Mouse (Mus musculus) midbrain, embryonic 13.5 days (tissue): ENCODE results near the gene Ccdc9. TPM values are rescaled to one million over a fixed set of nuclear protein-coding genes. Genes with fewer than 3 reads are reported as not detected.

Source experiments
- ATAC-seq: fragments of 200-750 bp; cut with Nextera tagmentation; 2 replicates; pipeline ENCODE4 v1.8.0; 2017; ENCODE audit warnings: mild to moderate bottlenecking, moderate TSS enrichment, moderate library complexity
- H3K27ac ChIP-seq: fragments of 300-500 bp; sonication (generic); 2 replicates; pipeline ENCODE4 v1.5.1; 2015; ENCODE audit warnings: inconsistent platforms, mild to moderate bottlenecking, moderate library complexity
- H3K27me3 ChIP-seq: fragments of 300-500 bp; sonication (generic); 2 replicates; pipeline ENCODE4 v1.6.1; 2015; ENCODE audit warnings: mild to moderate bottlenecking, inconsistent platforms
- H3K36me3 ChIP-seq: fragments of 300-500 bp; sonication (generic); 2 replicates; pipeline ENCODE4 v1.6.1; 2015; ENCODE audit warnings: mild to moderate bottlenecking, inconsistent platforms
- H3K4me1 ChIP-seq: fragments of 300-500 bp; sonication (generic); replicated peaks from 2 replicates; pipeline ENCODE4 v1.6.1; 2015; ENCODE audit warnings: inconsistent platforms
- H3K4me2 ChIP-seq: fragments of 300-500 bp; sonication (generic); replicated peaks from 2 replicates; pipeline ENCODE4 v1.6.1; 2015; ENCODE audit warnings: moderate library complexity, mild to moderate bottlenecking, inconsistent platforms
- H3K4me3 ChIP-seq: fragments of 300-500 bp; sonication (generic); replicated peaks from 2 replicates; pipeline ENCODE4 v1.5.1; 2015; ENCODE audit warnings: mild to moderate bottlenecking, inconsistent platforms
- H3K9ac ChIP-seq: fragments of 300-500 bp; sonication (generic); replicated peaks from 2 replicates; pipeline ENCODE4 v1.6.1; 2015; ENCODE audit warnings: mild to moderate bottlenecking, inconsistent platforms
- H3K9me3 ChIP-seq: fragments of 300-500 bp; sonication (generic); 2 replicates; pipeline ENCODE4 v1.6.1; 2016; ENCODE audit warnings: mild to moderate bottlenecking, inconsistent platforms
- WGBS: fragments of 180-500 bp; shearing (Covaris S2); methylation state at CpG from one replicate; pipeline ENCODE4 v1.1.7; 2015; 5-methylcytosine and 5-hydroxymethylcytosine counted together
- polyA plus RNA-seq: library from polyadenylated mRNA; unstranded; fragments of >200 nt; fragmentation: Nextera tagmentation; extraction: Ambion mirVana; gene quantifications from 2 replicates; pipeline ENCODE4 v1.2.1, GENCODE M21; 2015

The Ccdc9 gene
- polyA plus RNA-seq, 1 experiment from 2014 or later = 39.4 TPM

GRCm38 (mm10) chr7:16298927-16299326 is 12.3 kb upstream of the Ccdc9 start:
- H3K4me1 ChIP-seq = peaks cover 38% of the 10 kb centered on the region
- WGBS = 83% methylated on average over 5 of the region's 5 CpGs
- no peaks in the 10 kb centered on the region for H3K36me3 ChIP-seq
- no peaks in the 10 kb centered on the region for H3K9me3 ChIP-seq
- H3K9ac ChIP-seq = peak overlapping the region; percentile 66
- peak overlapping the region; percentile 85 for H3K4me2 ChIP-seq
- peak overlapping the region; percentile 79 for H3K27ac ChIP-seq
- H3K27me3 ChIP-seq = no peaks in the 10 kb centered on the region; the same call in 1 of the 2 replicates
- H3K4me3 ChIP-seq = peak overlapping the region; percentile 50
- ATAC-seq = no peak

- H3K9ac ChIP-seq = no peak overlapping the region
- 71% methylated on average over 2 of the region's 2 CpGs for WGBS
- H3K4me1 ChIP-seq = peaks cover 38% of the 10 kb centered on the region
- no peaks in the 10 kb centered on the region for H3K9me3 ChIP-seq
- H3K4me2 ChIP-seq = peak overlapping the region; percentile 92; the same call in 1 of the 2 replicates
- ATAC-seq = no peak
- no peak overlapping the region for H3K4me3 ChIP-seq
- H3K36me3 ChIP-seq = no peaks in the 10 kb centered on the region
- H3K27ac ChIP-seq = no peak overlapping the region
- H3K27me3 ChIP-seq = no peaks in the 10 kb centered on the region; the same call in 1 of the 2 replicates
Observed at GRCm38 (mm10) chr7:16297616-16298015, 11.0 kb upstream of the Ccdc9 start.

GRCm38 (mm10) chr7:16296766-16297390 is 10.3 kb upstream of the Ccdc9 start:
- H3K27me3 ChIP-seq = no peaks in the 10 kb centered on the region; the same call in 1 of the 2 replicates
- H3K4me3 ChIP-seq = peak overlapping the region; percentile 32
- peak overlapping the region; percentile 39 for H3K9ac ChIP-seq
- H3K9me3 ChIP-seq = no peaks in the 10 kb centered on the region
- peaks cover 38% of the 10 kb centered on the region for H3K4me1 ChIP-seq
- under 1% methylated on average over 21 of the region's 22 CpGs for WGBS
- H3K4me2 ChIP-seq = peak overlapping the region; percentile 92
- no peak for ATAC-seq
- H3K36me3 ChIP-seq = no peaks in the 10 kb centered on the region
- H3K27ac ChIP-seq = no peak overlapping the region; the same call in 1 of the 2 replicates

GRCm38 (mm10) chr7:16296146-16296545 is 9.6 kb upstream of the Ccdc9 start:
- no peaks in the 10 kb centered on the region for H3K9me3 ChIP-seq
- no peak for ATAC-seq
- WGBS = 50% methylated on average over 2 of the region's 2 CpGs
- H3K36me3 ChIP-seq = no peaks in the 10 kb centered on the region
- peaks cover 38% of the 10 kb centered on the region for H3K4me1 ChIP-seq
- 0 out of 2 replicates have a peak overlapping the region, but pooled peaks have one; percentile 39 for H3K9ac ChIP-seq
- H3K4me2 ChIP-seq = peak overlapping the region; percentile 92
- H3K27me3 ChIP-seq = no peaks in the 10 kb centered on the region; the same call in 1 of the 2 replicates
- no peak overlapping the region; the same call in 1 of the 2 replicates for H3K4me3 ChIP-seq
- no peak overlapping the region; the same call in 1 of the 2 replicates for H3K27ac ChIP-seq

- H3K4me3 ChIP-seq = peak overlapping the region; percentile 49
- 2% methylated on average over 41 of the region's 41 CpGs for WGBS
Observed at GRCm38 (mm10) chr7:16295321-16295900, 8.8 kb upstream of the Ccdc9 start.

GRCm38 (mm10) chr7:16294837-16295236 is 8.2 kb upstream of the Ccdc9 start:
- peaks cover 33% of the 10 kb centered on the region for H3K4me1 ChIP-seq
- H3K4me2 ChIP-seq = peak overlapping the region; percentile 92
- no peaks in the 10 kb centered on the region for H3K9me3 ChIP-seq
- H3K36me3 ChIP-seq = no peaks in the 10 kb centered on the region
- peak overlapping the region; percentile 74 for H3K27ac ChIP-seq
- peak overlapping the region; percentile 59 for H3K9ac ChIP-seq
- WGBS = under 1% methylated on average over 23 of the region's 23 CpGs
- H3K27me3 ChIP-seq = no peaks in the 10 kb centered on the region; the same call in 1 of the 2 replicates
- H3K4me3 ChIP-seq = peak overlapping the region; percentile 49
- ATAC-seq = peak; percentile 73

More at GRCm38 (mm10) chr7:16295321-16295900, 8.8 kb upstream of the Ccdc9 start:
- ATAC-seq = peak; percentile 32
- no peaks in the 10 kb centered on the region for H3K36me3 ChIP-seq
- peak overlapping the region; percentile 59 for H3K9ac ChIP-seq
- H3K27me3 ChIP-seq = no peaks in the 10 kb centered on the region; the same call in 1 of the 2 replicates
- H3K27ac ChIP-seq = peak overlapping the region; percentile 74
- H3K9me3 ChIP-seq = no peaks in the 10 kb centered on the region
- H3K4me1 ChIP-seq = peaks cover 38% of the 10 kb centered on the region
- peak overlapping the region; percentile 92 for H3K4me2 ChIP-seq

- Histone ChIP-seq H3K36me3 (no peaks in the 10 kb centered on the region), H3K27ac (no peak overlapping the region), H3K4me2 (no peak overlapping the region), H3K27me3 (no peaks in the 10 kb centered on the region; the same call in 1 of the 2 replicates), H3K9ac (no peak overlapping the region), H3K4me1 (peaks cover 32% of the 10 kb centered on the region), H3K4me3 (no peak overlapping the region), H3K9me3 (no peaks in the 10 kb centered on the region)
- WGBS = 28% methylated on average over 4 of the region's 4 CpGs
- no peak for ATAC-seq
Observed at GRCm38 (mm10) chr7:16294346-16294745, 7.8 kb upstream of the Ccdc9 start.

- no peak overlapping the region for H3K9ac ChIP-seq
- peaks cover 15% of the 10 kb centered on the region for H3K36me3 ChIP-seq
- no peaks in the 10 kb centered on the region for H3K9me3 ChIP-seq
- no peak overlapping the region for H3K27ac ChIP-seq
- no peak overlapping the region for H3K4me3 ChIP-seq
- H3K4me2 ChIP-seq = no peak overlapping the region
- 86% methylated on average over 1 of the region's 1 CpGs for WGBS
- ATAC-seq = no peak
- no peaks in the 10 kb centered on the region for H3K27me3 ChIP-seq
- H3K4me1 ChIP-seq = peaks cover 13% of the 10 kb centered on the region
Observed at GRCm38 (mm10) chr7:16287791-16288190, 1.2 kb upstream of the Ccdc9 start.

- no peaks in the 10 kb centered on the region for H3K27me3 ChIP-seq
- peaks cover 22% of the 10 kb centered on the region for H3K36me3 ChIP-seq
- H3K4me2 ChIP-seq = peak overlapping the region; percentile 56
- no peaks in the 10 kb centered on the region for H3K9me3 ChIP-seq
- no peak for ATAC-seq
- peak overlapping the region; percentile 74 for H3K9ac ChIP-seq
- peaks cover 13% of the 10 kb centered on the region for H3K4me1 ChIP-seq
- 90% methylated on average over 2 of the region's 2 CpGs for WGBS
- peak overlapping the region; percentile 70 for H3K4me3 ChIP-seq
- H3K27ac ChIP-seq = peak overlapping the region; percentile 95
Observed at GRCm38 (mm10) chr7:16287016-16287415, 421 bp upstream of the Ccdc9 start.

GRCm38 (mm10) chr7:16285450-16286025 is 1.1 kb downstream of the Ccdc9 start:
- peak; percentile 62 for ATAC-seq
- Histone ChIP-seq H3K4me2 (peak overlapping the region; percentile 56), H3K27ac (no peak overlapping the region), H3K4me1 (peaks cover 13% of the 10 kb centered on the region), H3K9me3 (no peaks in the 10 kb centered on the region), H3K4me3 (peak overlapping the region; percentile 70), H3K27me3 (no peaks in the 10 kb centered on the region), H3K9ac (no peak overlapping the region), H3K36me3 (peaks cover 37% of the 10 kb centered on the region)
- 3% methylated on average over 14 of the region's 14 CpGs for WGBS

- no peak for ATAC-seq
- Histone ChIP-seq H3K9me3 (no peaks in the 10 kb centered on the region), H3K27ac (no peak overlapping the region), H3K4me1 (peaks cover 13% of the 10 kb centered on the region), H3K9ac (no peak overlapping the region), H3K27me3 (no peaks in the 10 kb centered on the region), H3K4me2 (peak overlapping the region; percentile 56), H3K4me3 (peak overlapping the region; percentile 70), H3K36me3 (peaks cover 44% of the 10 kb centered on the region)
- WGBS = 76% methylated on average over 9 of the region's 9 CpGs
Observed at GRCm38 (mm10) chr7:16284904-16285303, 1.7 kb downstream of the Ccdc9 start.

- WGBS = 92% methylated on average over 8 of the region's 8 CpGs
- peaks cover 50% of the 10 kb centered on the region for H3K36me3 ChIP-seq
Observed at GRCm38 (mm10) chr7:16284001-16284400, 2.6 kb downstream of the Ccdc9 start.

More at GRCm38 (mm10) chr7:16284001-16284400, 2.6 kb downstream of the Ccdc9 start:
- no peak overlapping the region for H3K27ac ChIP-seq
- no peak overlapping the region for H3K4me2 ChIP-seq
- no peaks in the 10 kb centered on the region for H3K27me3 ChIP-seq
- H3K4me1 ChIP-seq = peaks cover 13% of the 10 kb centered on the region
- no peak overlapping the region for H3K9ac ChIP-seq
- no peak for ATAC-seq
- no peaks in the 10 kb centered on the region for H3K9me3 ChIP-seq
- H3K4me3 ChIP-seq = no peak overlapping the region
